Mouse (Mus musculus) urinary bladder, postnatal 36 days (tissue): Measurements from ENCODE around the gene a.

Experiments used
- DNase-seq, 2 experiments: peaks; one replicate each; pipeline ENCODE4 v3.0.0; 2022; ENCODE audit warnings: low spot score in 2 of 2, mixed read lengths in 1 of 2

Gene a

DNA sequence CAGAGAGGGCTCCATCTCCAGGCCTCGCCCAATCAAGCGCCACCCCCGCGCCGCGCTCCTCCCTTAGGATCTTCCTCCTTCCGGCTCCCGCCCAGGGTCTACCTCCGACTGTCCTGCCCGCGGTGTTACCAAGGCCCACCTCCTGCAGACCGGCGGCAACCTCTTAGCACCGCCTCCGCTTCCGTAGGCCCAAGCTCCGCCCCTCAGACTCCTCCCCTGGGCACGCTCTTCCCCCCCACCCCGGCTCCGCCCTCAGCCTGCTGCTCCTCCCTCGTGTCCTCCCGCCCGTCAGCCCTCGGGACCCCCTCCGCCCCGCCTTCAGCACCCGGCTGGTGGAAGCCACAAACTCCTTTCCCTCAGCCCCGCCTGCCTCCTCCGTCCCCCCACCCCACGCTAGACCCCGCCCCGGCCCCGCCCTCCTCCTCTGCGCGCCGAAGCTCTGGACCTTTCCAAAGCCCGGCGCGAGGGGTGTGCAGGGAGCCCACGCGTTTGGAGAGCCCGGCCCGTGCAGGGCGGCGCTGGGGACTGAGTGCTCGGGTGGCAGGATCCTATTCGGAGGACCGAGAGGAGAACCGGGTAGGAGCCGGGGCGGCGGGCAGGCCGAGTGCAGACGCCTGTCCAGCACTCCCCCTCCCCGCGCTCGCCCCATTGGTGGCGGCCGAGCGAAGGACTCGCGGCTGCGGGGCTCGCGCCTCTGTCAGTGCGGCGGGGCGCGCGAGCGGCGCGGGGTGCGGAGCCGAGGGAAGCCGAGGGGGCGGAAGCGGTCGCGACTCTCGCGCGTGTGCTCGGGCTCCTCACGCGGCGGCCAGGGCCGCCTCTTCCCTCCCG lies at the start of gene a, which contains the start of gene Raly:
Gene a (plus strand): TSS at position 747 of the 828 bp plus-strand sequence.
Gene Raly (plus strand): TSS at position 441 of the 828 bp plus-strand sequence.
- peak; percentile 92 to 98 for DNase-seq

- no peak for DNase-seq
Observed at GRCm38 (mm10) chr2:154742911-154743819, 48.0 kb upstream of the a start.

GRCm38 (mm10) chr2:154743915-154744314 lies 47.3 kb upstream of the a start:
- DNase-seq = no peak

- no peak for DNase-seq
Observed at GRCm38 (mm10) chr2:154748383-154748782, 42.8 kb upstream of the a start.

- DNase-seq = no peak
Observed at GRCm38 (mm10) chr2:154749046-154750036, 41.9 kb upstream of the a start.

DNA sequence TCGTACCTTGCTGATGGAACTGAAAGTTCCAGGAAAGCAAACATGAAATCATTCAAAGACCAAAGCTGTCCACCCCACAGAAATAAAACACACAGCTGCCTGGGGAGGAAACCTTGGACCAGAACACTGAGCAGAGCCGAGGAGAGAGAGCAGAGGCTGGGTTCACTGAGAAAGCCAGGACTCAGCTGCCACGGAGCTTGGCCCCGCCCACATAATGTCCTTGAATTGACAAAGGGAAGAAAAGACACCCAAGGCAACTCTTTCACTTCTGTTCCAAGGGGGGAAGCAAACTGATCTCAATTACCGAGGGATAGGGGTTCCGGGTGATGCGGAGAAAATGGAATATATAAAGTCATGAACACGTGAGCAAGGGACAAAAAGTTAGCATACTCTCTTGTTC lies 39.3 kb upstream of the a start:
- peak in 1 of 2 experiments; percentile 17 for DNase-seq

- no peak for DNase-seq
Observed at GRCm38 (mm10) chr2:154754068-154754560, 37.1 kb upstream of the a start.

- no peak for DNase-seq
Observed at GRCm38 (mm10) chr2:154755791-154756190, 35.4 kb upstream of the a start.

DNA sequence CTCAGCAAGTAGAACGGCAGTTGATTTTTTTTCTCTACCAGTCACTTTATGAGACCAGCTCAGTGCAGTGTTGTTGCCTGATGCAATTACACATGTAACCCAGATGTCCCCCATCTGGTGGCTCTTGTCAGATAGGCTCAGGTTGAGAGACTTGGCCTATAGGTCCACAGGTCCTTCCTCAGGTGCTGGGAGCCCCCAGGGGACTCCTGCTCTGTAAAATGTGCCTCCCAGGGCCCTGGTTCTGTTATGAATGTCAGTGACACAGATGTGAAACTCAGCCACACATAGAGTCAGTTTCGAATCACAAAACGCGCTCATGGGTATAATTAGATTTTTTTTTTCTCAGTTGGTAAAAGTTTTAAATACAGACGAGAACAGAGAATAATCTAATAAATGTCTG lies 33.5 kb upstream of the a start:
- DNase-seq = no peak

DNA sequence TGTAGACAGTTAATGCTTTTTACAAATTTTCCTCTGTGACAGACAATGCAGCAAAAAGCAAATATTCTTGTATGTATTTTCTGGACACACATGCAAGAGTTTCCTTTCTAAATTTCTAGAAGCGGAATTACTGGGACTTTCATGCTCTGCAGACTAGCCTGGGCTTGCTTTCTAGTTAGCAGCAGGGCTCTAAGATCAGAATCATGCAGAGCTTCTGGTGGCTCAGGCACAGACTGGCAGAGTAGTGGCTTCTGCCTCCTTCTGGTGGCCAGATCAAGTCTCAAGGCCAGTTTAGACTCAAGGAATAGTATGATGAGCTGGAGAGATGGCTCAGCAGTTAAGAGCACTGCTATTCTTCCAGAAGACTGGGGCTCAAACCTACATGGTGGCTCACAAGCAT lies 32.7 kb upstream of the a start:
- DNase-seq = no peak

DNA sequence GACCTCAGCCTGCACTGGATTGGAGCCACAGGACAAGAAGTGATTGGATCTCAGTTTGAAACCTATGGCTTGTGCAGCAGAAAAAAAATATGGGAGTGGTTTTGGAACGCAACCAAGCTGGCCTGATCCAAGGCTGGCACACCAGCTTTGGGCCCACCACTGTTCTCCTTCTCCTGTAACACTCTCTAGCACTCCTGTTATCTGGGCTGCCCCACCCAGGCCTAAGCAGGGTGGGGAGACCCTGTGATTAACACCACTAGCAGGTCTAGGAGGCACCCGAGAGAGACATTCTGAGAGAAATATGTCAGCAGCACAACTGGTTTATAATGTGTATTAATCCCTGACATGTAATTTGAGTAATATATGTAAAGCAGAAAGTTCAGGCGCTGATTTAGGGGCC lies 28.0 kb upstream of the a start:
- no peak for DNase-seq

- DNase-seq = no peak
Observed at GRCm38 (mm10) chr2:154764828-154765497, 26.2 kb upstream of the a start.

DNA sequence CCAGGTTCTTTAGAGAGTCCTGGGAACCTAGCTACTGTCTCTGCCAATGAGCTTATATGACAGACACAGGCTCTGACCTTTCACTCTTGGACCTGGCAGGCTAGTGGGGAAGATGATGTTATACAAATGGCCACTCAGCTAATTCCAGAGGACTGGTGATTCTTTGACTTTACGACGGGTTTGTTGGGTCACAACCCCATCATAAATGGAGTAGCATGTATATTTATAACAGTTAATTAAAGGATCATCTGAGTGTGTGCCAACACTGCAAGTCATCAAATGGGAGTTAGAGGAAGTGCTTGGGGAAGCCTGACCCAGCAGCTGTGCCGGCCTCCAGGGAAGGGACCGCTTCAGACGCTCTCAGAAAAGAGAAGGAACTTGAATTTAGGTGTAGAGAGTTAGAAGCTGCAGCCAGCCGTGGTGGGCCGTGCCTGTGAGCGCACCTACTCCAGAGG lies 25.6 kb upstream of the a start:
- no peak for DNase-seq

- no peak for DNase-seq
Observed at GRCm38 (mm10) chr2:154767051-154767450, 24.2 kb upstream of the a start.

- DNase-seq = no peak
Observed at GRCm38 (mm10) chr2:154769930-154770329, 21.3 kb upstream of the a start, which contains the start of gene Gm14214. Gene Gm14214 (minus strand): TSS chr2:154770030.

DNA sequence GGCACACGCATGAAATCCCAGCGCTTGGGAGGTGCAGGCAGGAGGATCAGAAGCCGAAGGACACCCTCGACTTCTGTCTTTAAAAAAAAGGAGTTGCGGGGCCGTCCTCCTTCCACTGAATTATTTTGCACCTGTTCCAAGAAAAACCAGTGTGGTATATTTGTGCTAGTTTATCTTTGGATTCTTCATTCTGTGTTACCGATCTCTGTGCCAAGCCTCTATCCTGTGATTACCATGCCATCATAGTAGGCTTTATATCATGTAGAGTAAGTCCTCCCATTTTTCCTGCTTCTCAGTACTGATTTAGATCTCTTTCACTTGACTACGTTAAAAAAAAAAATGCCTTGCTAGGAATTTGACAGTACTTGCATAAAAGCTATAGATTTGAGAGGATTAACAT lies 19.6 kb upstream of the a start:
- no peak for DNase-seq

DNA sequence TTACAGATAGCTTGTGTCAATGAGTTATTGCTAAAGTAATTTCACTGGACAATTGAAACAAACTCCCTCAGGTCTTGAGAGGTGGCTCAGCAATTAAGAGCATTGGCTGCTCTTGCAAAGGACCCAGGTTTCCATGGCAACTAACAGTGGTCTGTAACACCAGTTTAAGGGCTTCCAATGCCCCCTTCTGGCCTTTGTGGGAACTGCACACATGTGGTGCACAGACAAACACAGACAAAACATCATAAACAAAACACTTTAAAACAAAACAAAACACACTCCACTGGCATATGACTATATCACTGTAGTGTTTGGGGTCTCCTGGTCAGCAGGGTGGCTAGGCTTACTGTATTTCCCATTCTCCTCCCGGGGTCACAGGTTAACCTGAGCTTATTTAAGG lies 17.2 kb upstream of the a start:
- no peak for DNase-seq

GRCm38 (mm10) chr2:154776496-154776895 lies 14.7 kb upstream of the a start:
- no peak for DNase-seq

DNA sequence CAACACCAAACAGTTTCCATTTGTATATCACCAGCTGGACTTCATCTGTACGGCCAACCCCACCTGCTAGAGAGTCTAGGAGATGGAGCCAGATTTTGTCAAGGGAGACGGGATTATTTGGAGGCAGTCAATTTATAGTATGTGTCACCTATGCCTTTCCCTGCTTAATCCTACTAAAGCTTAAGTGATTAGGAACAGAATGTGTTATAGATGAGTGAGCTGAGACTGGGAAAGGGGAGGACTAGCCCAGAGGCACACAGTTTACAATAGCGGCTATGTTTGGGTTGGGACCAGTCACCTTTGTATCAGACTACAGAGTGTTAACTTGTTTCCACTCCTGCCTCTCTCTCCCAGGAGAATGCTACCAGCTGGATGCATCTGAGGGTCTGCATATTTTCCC lies 11.6 kb upstream of the a start:
- no peak for DNase-seq

DNA sequence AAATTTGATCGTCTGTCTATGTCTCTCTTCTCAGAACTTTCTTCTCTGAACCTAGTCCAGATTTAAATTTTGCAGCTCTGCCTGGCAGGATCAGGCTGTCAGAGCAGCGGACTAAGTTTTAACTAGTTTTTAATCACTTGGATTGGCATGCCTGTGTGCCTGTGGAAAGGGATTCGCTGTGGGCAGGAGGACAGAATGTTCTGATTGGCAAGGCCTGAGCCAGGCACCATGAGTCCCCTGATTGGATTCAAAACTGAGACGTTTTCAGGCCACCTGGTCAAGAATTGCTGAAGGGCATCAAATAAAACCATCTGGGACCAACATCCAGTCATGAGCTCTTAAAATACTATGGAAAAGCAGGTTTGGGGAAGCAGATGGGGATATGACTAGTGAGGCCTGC lies 8.8 kb upstream of the a start:
- no peak for DNase-seq
